Mouse (Mus musculus) neural tube, embryonic 13.5 days (tissue): ENCODE measurements around the gene Clmp. TPM values are rescaled to one million over a fixed set of nuclear protein-coding genes. Genes with fewer than 3 reads are reported as not detected.

Source experiments
- ATAC-seq: fragments of 200-750 bp; cut with Nextera tagmentation; 2 replicates; pipeline ENCODE4 v1.8.0; 2017; ENCODE audit warnings: low read depth, mild to moderate bottlenecking, moderate TSS enrichment, moderate library complexity
- H3K27ac ChIP-seq: fragments of 300-500 bp; sonication (generic); replicated peaks from 2 replicates; pipeline ENCODE4 v1.5.1; 2015; ENCODE audit warnings: moderate library complexity, mild to moderate bottlenecking, inconsistent platforms
- H3K27me3 ChIP-seq: fragments of 300-500 bp; sonication (generic); 2 replicates; pipeline ENCODE4 v1.6.1; 2015; ENCODE audit warnings: mild to moderate bottlenecking, inconsistent platforms
- H3K36me3 ChIP-seq: fragments of 300-500 bp; sonication (generic); 2 replicates; pipeline ENCODE4 v1.6.1; 2015; ENCODE audit warnings: mild to moderate bottlenecking, inconsistent platforms
- H3K4me1 ChIP-seq: fragments of 300-500 bp; sonication (generic); replicated peaks from 2 replicates; pipeline ENCODE4 v1.6.1; 2015; ENCODE audit warnings: inconsistent platforms
- H3K4me2 ChIP-seq: fragments of 300-500 bp; sonication (generic); 2 replicates; pipeline ENCODE4 v1.6.1; 2015; ENCODE audit warnings: inconsistent platforms, mild to moderate bottlenecking, moderate library complexity
- H3K4me3 ChIP-seq: fragments of 300-500 bp; sonication (generic); 2 replicates; pipeline ENCODE4 v1.5.1; 2015; ENCODE audit warnings: mild to moderate bottlenecking, inconsistent platforms
- H3K9ac ChIP-seq: fragments of 300-500 bp; sonication (generic); 2 replicates; pipeline ENCODE4 v1.6.1; 2015; ENCODE audit warnings: moderate library complexity, mild to moderate bottlenecking, inconsistent platforms
- H3K9me3 ChIP-seq: fragments of 300-500 bp; sonication (generic); 2 replicates; pipeline ENCODE4 v1.6.1; 2016; ENCODE audit warnings: inconsistent platforms
- WGBS: fragments of 180-500 bp; shearing (Covaris S2); methylation state at CpG from one replicate; pipeline ENCODE4 v1.1.7; 2015; 5-methylcytosine and 5-hydroxymethylcytosine counted together
- polyA plus RNA-seq: library from polyadenylated mRNA; unstranded; fragments of >200 nt; fragmentation: Nextera tagmentation; extraction: Ambion mirVana; gene quantifications from 2 replicates; pipeline ENCODE4 v1.2.1, GENCODE M21; 2015

Clmp gene
- polyA plus RNA-seq = 51.5 and 52.0 TPM in 2 replicates

DNA sequence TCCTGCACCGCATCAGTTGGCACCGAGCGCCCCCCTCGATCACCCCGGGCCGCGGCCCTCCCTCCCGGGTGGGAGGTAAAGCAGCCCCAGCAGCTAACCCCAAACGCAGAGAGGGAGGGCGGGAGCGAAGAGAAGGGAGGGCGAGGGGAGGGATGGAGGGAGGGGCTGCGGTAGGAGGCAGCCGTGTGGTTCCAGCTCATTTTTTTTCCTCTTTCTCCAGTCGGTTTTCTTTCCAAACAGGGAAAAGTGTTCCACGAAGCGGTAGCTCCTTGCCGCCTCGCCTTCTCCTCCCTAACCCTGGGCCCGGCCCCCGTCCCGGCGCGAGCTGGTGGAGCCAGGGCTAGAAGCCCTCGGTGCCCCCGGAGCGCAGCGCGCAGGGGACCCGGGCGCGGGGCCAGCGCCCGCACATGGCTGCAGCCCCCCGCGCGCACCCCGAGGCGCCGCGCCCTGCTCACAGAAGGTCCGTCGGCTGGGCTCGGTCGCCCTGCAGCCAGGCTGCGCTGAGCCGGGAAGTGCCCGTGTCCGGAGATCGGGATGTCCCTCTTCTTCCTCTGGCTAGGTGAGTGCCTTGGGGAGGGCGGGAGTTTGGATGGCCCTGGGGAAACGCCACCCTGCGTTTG is at the start of gene Clmp:
Gene Clmp (plus strand): TSS at position 162 of the 620 bp plus-strand sequence.
- Histone ChIP-seq H3K36me3 (no peaks in the 10 kb centered on the region), H3K27me3 (no peaks in the 10 kb centered on the region), H3K9ac (peak within 1 kb of the TSS; percentile 97), H3K4me2 (peak within 1 kb of the TSS; percentile 73), H3K4me3 (peak within 1 kb of the TSS; percentile 71), H3K9me3 (no peaks in the 10 kb centered on the region), H3K4me1 (peaks cover 42% of the 10 kb centered on the region), H3K27ac (peak within 1 kb of the TSS; percentile 98)
- WGBS = 0% methylated on average over 47 of the region's 53 CpGs
- ATAC-seq = peak; percentile 80

DNA sequence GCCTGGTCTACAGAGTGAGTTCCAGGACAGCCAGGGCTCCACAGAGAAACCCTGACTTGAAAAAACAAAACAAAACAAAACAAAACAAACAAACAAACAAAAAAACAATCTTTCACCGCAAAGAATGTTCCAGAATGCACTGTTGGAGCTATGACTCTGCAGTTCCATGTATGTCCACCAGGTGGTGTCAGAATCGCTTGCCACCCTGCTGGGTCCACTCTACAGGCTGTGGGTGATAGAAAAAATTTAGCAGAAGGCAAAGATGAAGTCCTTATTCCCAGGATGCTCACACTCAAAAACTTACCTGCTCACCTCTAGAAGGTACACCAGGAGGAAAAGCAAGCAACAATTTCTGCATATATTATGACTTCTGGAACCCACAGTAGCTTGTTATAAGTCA is 49.7 kb upstream of the Clmp start:
- Histone ChIP-seq H3K36me3 (no peaks in the 10 kb centered on the region), H3K27ac (peak overlapping the region; percentile 95; the same call in 1 of the 2 replicates), H3K4me1 (peaks cover 27% of the 10 kb centered on the region), H3K27me3 (no peaks in the 10 kb centered on the region), H3K4me3 (no peak overlapping the region), H3K9me3 (no peaks in the 10 kb centered on the region), H3K9ac (no peak overlapping the region), H3K4me2 (no peak overlapping the region)
- no peak for ATAC-seq
- WGBS = 17% methylated on average over 2 of the region's 2 CpGs

DNA sequence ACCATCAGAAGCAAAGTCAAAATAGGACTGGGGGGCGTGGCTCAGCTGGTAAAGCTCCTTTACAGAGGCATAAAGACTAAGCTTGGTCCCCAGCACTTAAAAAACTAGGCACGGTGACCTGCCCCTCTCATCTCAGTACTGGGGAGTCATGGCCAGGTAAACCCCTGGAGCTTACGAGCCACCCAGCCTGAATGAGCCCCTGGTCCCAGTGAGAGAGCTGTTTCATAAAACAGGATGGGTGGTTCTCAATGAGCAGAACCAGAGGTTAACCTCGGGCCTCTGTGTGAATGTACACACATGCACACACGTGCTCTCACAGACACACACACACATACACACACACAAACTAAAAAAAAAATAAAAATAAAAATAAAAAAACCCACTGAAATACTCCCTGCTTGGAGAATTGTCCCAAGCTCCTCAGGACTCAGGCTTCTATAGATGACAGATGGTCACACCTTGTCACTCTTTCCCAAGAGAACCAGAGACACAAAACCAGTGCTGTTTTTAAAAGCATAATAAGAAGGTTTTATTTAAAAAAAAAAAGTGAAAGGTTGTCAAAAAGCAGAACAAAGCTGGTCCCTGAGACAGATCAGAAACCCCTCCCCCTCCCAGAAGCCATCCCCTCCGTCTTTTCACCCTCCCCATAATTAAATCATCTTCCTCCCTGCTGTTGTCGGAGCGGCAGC is 47.9 kb upstream of the Clmp start:
- 22% methylated on average over 8 of the region's 8 CpGs for WGBS

DNA sequence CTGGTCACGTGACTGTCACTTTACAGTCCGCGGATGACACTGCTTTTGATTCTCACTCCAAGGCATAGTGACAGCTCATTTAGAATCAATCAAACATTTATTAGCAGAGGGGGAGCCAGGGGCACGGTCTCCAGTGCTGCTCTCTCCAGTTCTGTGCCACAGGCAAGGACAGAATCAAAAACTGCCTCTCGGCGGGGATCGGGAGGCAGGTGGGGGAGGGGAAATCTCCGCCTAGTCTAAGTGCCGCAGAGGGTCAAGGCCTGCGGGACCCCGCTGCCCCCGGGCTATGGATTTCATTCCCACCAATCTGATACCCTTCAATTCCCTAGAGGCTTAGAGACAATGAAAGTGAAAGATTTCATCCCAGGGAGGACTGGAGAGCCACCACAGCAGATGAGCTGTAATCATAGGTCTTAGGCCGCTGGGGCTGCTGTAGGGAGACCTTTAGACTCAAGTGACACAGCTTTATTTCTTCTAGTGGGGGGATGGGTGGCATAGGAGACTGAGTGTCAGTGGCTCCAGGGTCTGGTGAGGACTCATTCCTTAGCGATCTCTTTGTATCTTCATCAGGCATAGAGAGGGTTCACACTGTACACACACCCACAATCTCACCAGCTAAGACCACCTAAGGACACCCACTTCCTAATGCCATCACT is 47.2 kb upstream of the Clmp start:
- Histone ChIP-seq H3K4me1 (peaks cover 44% of the 10 kb centered on the region), H3K4me3 (peak overlapping the region; percentile 36), H3K9ac (peak overlapping the region; percentile 67), H3K27me3 (no peaks in the 10 kb centered on the region), H3K36me3 (no peaks in the 10 kb centered on the region), H3K9me3 (no peaks in the 10 kb centered on the region), H3K27ac (peak overlapping the region; percentile 95), H3K4me2 (peak overlapping the region; percentile 61)
- peak; percentile 90 for ATAC-seq
- WGBS = 3% methylated on average over 14 of the region's 14 CpGs

More for the DNA sequence above, 47.9 kb upstream of the Clmp start:
- no peaks in the 10 kb centered on the region for H3K36me3 ChIP-seq
- H3K9ac ChIP-seq = peak overlapping the region; percentile 67
- H3K9me3 ChIP-seq = no peaks in the 10 kb centered on the region
- peak; percentile 29 for ATAC-seq
- peak overlapping the region; percentile 95 for H3K27ac ChIP-seq
- H3K27me3 ChIP-seq = no peaks in the 10 kb centered on the region
- peak overlapping the region; percentile 61 for H3K4me2 ChIP-seq
- H3K4me1 ChIP-seq = peaks cover 39% of the 10 kb centered on the region
- H3K4me3 ChIP-seq = peak overlapping the region; percentile 36

DNA sequence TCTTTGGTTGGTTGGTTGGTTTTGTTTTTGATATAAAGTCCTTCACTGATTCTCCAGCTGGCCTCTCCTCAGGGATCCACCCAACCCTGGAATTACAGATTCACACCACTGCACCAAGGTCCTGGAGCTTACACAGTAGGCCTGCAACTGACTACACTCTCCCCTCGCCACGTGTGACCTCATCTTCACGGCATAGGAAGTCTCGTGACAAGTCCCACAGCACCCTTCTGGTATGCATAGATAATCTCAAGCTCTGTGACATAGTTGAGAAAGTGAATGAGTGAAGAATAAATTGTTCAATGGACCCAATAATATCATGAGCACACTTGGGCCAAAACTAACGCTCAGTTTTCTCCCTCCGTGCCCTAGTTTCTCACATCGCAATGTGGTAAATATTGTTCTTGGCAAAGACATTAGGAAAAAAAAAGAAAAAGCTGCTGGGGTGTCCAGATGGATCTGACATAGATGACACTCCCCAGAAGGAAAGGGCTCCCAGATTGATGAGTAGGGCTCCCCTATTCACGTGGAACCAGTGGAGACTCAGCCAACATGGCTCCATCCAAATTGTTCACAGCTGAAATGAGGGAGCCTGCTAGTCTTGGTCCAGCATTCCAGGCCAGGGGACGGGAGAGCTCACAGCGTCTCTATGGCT is 46.1 kb upstream of the Clmp start:
- Histone ChIP-seq H3K4me1 (peaks cover 48% of the 10 kb centered on the region), H3K9me3 (no peaks in the 10 kb centered on the region), H3K27ac (peak overlapping the region; percentile 95; the same call in 1 of the 2 replicates), H3K4me2 (no peak overlapping the region), H3K27me3 (no peaks in the 10 kb centered on the region), H3K36me3 (no peaks in the 10 kb centered on the region), H3K4me3 (no peak overlapping the region), H3K9ac (no peak overlapping the region)
- 82% methylated on average over 10 of the region's 10 CpGs for WGBS
- ATAC-seq = no peak

DNA sequence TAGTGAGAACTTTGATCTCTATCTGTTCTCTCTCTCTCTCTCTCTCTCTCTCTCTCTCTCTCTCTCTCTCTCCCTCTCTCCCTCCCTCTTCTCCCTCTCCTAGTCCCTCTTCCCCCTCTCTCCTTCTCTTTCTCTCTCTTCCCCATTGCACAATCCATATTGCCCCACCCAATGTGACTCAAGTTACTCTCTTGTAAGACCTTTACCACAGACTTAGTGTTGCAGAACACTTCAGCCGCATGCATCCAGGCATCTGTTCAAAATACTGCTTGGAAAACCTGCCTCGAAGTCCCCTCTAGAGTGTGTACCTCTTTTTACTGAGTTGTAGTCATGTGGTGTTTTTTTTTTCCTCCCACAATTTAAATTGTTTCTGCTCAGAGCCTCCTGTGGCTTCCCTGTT is 44.4 kb upstream of the Clmp start:
- H3K4me2 ChIP-seq = no peak overlapping the region
- no peak overlapping the region for H3K4me3 ChIP-seq
- H3K27me3 ChIP-seq = no peaks in the 10 kb centered on the region
- WGBS = 79% methylated on average over 2 of the region's 2 CpGs
- H3K4me1 ChIP-seq = peaks cover 48% of the 10 kb centered on the region
- no peaks in the 10 kb centered on the region for H3K9me3 ChIP-seq
- no peak for ATAC-seq
- no peak overlapping the region for H3K9ac ChIP-seq
- no peaks in the 10 kb centered on the region for H3K36me3 ChIP-seq
- H3K27ac ChIP-seq = 0 out of 2 replicates have a peak overlapping the region, but pooled peaks have one; percentile 81

DNA sequence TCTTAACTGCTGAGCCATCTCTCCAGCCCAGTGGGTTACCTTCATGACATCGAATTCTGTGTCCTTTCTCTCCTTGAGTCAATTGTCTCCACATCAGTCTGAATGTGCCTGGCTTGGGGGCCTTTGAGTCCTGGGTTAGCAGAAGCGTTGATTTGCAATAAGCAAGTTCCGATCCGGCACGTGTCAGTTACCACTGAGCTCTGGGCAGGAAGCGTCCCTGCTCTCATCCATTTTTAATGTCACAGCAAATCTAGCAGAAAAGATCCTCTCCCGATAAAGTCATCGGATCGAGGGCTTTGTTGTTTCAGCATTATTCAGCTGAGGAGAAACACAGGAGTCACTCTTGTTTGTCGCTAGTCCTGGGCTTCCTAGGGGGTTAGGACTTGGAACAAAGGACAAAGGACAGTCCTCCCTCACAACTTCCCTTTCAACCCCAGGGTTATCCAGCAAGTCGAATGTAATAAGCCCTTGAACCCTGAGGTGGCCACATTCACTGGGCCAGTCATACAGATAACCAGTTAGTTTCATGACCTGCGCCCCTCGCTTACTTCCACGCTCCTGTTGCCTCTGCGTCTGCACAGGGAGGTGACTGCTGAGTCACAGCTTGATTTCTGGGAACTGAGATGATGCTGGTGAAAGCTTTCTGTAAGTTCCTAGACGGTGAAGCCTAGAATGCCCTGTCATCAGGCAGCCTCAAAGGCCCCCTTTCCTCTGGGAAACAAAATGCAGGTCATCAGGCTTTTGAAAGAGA is 43.1 kb upstream of the Clmp start:
- H3K4me1 ChIP-seq = peaks cover 37% of the 10 kb centered on the region
- H3K27ac ChIP-seq = peak overlapping the region; percentile 81
- no peaks in the 10 kb centered on the region for H3K27me3 ChIP-seq
- peak overlapping the region; percentile 5; the same call in 1 of the 2 replicates for H3K4me2 ChIP-seq
- H3K9me3 ChIP-seq = no peaks in the 10 kb centered on the region
- no peak overlapping the region for H3K4me3 ChIP-seq
- no peak for ATAC-seq
- H3K36me3 ChIP-seq = no peaks in the 10 kb centered on the region
- 0 out of 2 replicates have a peak overlapping the region, but pooled peaks have one; percentile 43 for H3K9ac ChIP-seq
- 14% methylated on average over 16 of the region's 16 CpGs for whole genome bisulfite sequencing

DNA sequence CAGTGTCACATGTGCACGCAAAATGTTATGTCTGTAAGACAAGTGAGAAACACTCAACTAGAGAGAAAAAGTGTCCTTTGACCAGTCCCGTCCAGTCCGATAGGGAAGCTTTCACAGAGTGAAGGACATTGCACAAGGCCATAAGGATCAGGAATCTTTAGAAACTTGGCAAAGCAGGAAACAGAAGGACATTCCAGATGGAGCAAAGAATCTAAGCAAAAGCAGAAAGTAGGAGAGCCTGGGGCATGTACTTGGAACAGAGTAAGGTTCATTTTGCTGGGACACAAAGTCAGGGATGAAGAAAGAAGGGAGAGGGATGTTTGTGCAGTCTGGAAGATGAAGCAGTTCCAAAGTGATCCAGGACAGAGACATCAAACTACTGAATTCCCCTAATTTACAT is 36.3 kb upstream of the Clmp start:
- H3K9me3 ChIP-seq = no peaks in the 10 kb centered on the region
- no peaks in the 10 kb centered on the region for H3K36me3 ChIP-seq
- ATAC-seq = no peak
- H3K4me2 ChIP-seq = no peak overlapping the region
- no peak overlapping the region for H3K4me3 ChIP-seq
- H3K27ac ChIP-seq = no peak overlapping the region
- 0 out of 2 replicates have a peak, but pooled peaks cover under 1% of the 10 kb centered on the region for H3K4me1 ChIP-seq
- H3K27me3 ChIP-seq = no peaks in the 10 kb centered on the region
- 90% methylated on average over 3 of the region's 3 CpGs for WGBS
- no peak overlapping the region for H3K9ac ChIP-seq

DNA sequence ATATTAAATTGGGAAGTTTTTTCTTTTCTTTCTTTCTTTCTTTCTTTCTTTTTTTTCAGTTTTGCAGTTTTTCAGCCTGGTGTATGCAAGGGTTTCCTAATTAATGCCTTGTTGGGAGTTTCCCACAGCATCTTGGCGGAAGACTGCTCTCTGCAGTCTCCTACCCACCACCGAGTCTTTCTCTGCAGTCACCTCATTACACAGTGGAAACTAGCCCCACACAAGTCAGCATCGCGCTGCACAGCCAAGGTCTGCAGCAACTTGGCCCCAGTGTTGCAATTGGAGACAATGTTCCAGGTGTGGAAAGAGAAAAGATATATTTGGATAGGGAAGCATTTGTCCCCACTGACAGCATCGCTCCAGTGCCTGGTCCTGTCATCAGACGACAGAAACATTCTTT is 35.8 kb upstream of the Clmp start:
- no peak for ATAC-seq
- Histone ChIP-seq H3K4me3 (no peak overlapping the region), H3K27ac (no peak overlapping the region), H3K27me3 (no peaks in the 10 kb centered on the region), H3K9me3 (no peaks in the 10 kb centered on the region), H3K4me2 (no peak overlapping the region), H3K4me1 (peaks cover 4% of the 10 kb centered on the region; the same call in 1 of the 2 replicates), H3K9ac (no peak overlapping the region), H3K36me3 (no peaks in the 10 kb centered on the region)
- 77% methylated on average over 6 of the region's 6 CpGs for WGBS

DNA sequence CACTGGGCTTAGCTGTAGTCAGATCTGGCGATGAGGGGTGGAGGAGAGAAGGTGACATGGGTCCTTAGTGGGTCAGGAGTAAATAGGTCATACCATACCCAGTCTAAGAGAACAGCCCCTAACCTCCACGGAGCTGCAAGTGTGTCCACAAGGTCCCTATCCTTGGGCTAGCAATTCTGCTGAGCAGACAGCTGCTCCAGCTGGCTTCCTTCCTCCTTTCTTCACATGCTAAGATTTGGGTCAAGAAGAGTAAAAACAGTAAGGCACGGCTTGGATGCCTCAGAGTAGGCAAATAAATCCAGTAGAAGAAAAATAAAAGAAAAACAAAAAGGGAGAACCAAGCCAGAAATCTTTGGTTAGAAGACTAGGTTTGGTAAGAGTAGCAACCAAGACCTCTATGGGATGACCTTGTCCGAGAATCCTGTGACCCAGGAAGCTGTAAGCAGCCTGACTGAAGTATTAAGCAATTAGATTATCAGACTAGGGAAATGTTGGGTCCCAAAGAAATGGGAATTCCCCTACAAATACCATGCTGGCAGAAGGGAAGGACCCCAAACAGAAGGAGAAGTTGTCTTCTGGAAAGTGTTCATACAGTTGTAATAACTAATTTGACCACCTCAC is 34.4 kb upstream of the Clmp start:
- WGBS = 88% methylated on average over 4 of the region's 4 CpGs
- H3K27me3 ChIP-seq = no peaks in the 10 kb centered on the region
- H3K36me3 ChIP-seq = no peaks in the 10 kb centered on the region
- H3K4me1 ChIP-seq = peaks cover 4% of the 10 kb centered on the region; the same call in 1 of the 2 replicates
- H3K9me3 ChIP-seq = no peaks in the 10 kb centered on the region
- no peak for ATAC-seq
- H3K9ac ChIP-seq = no peak overlapping the region
- H3K4me2 ChIP-seq = no peak overlapping the region
- no peak overlapping the region for H3K27ac ChIP-seq
- H3K4me3 ChIP-seq = no peak overlapping the region

DNA sequence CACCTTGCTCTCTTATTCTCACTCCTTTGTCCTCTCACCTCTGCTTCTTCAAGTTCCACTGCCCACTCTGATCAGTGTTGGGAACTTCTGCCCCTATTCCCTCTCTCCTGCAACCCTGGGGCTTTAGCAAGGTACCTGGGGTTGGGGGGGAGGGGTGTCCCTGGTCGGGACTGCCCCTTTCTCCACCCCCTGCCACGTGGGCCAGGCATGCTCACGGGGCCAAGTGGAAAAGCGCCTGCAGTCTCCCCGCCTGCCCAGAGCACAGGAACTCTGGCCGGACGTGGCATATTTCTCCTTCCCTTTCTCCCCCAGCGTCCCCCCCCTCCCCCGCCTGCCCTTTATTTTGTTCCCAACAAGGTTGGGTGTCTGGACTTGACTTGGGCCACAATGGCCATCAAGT is 33.0 kb upstream of the Clmp start:
- WGBS = 33% methylated on average over 9 of the region's 9 CpGs
- H3K9me3 ChIP-seq = no peaks in the 10 kb centered on the region
- H3K27ac ChIP-seq = no peak overlapping the region
- H3K4me2 ChIP-seq = no peak overlapping the region
- no peak for ATAC-seq
- H3K36me3 ChIP-seq = no peaks in the 10 kb centered on the region
- peaks cover 4% of the 10 kb centered on the region; the same call in 1 of the 2 replicates for H3K4me1 ChIP-seq
- no peak overlapping the region for H3K4me3 ChIP-seq
- no peak overlapping the region for H3K9ac ChIP-seq
- H3K27me3 ChIP-seq = no peaks in the 10 kb centered on the region
